Mouse (Mus musculus) embryonic facial prominence, embryonic 12.5 days (tissue): Measurements from ENCODE around the gene Rom1. TPM values are rescaled to one million over a fixed set of nuclear protein-coding genes. Genes with fewer than 3 reads are reported as not detected.

ENCODE experiments used
- ATAC-seq: fragments of 200-750 bp; cut with Nextera tagmentation; 2 replicates; pipeline ENCODE4 v1.8.0; 2017; ENCODE audit not compliant: insufficient number of reproducible peaks, insufficient read depth, low FRiP score, low TSS enrichment
- H3K27ac ChIP-seq: fragments of 300-500 bp; sonication (generic); 2 replicates; pipeline ENCODE4 v1.5.1; 2016; ENCODE audit warnings: mild to moderate bottlenecking
- H3K27me3 ChIP-seq: fragments of 300-500 bp; sonication (generic); 2 replicates; pipeline ENCODE4 v1.6.1; 2016; ENCODE audit warnings: mild to moderate bottlenecking, moderate library complexity
- H3K36me3 ChIP-seq: fragments of 300-500 bp; sonication (generic); 2 replicates; pipeline ENCODE4 v1.6.1; 2016; ENCODE audit warnings: mild to moderate bottlenecking
- H3K4me1 ChIP-seq: fragments of 300-500 bp; sonication (generic); 2 replicates; pipeline ENCODE4 v1.6.1; 2016
- H3K4me2 ChIP-seq: fragments of 300-500 bp; sonication (generic); replicated peaks from 2 replicates; pipeline ENCODE4 v1.6.1; 2016; ENCODE audit warnings: mild to moderate bottlenecking, moderate library complexity
- H3K4me3 ChIP-seq: fragments of 300-500 bp; sonication (generic); 2 replicates; pipeline ENCODE4 v1.5.1; 2016; ENCODE audit warnings: mild to moderate bottlenecking
- H3K9ac ChIP-seq: fragments of 300-500 bp; sonication (generic); 2 replicates; pipeline ENCODE4 v1.6.1; 2016; ENCODE audit warnings: mild to moderate bottlenecking, moderate library complexity
- H3K9me3 ChIP-seq: fragments of 300-500 bp; sonication (generic); 2 replicates; pipeline ENCODE4 v1.6.1; 2016; ENCODE audit warnings: mild to moderate bottlenecking, moderate library complexity
- whole genome bisulfite sequencing: fragments of 180-500 bp; shearing (Covaris S2); methylation state at CpG from one replicate; pipeline ENCODE4 v1.1.7; 2016; 5-methylcytosine and 5-hydroxymethylcytosine counted together
- polyA plus RNA-seq: library from polyadenylated mRNA; unstranded; fragments of >200 nt; fragmentation: Nextera tagmentation; extraction: Ambion mirVana; gene quantifications from 2 replicates; pipeline ENCODE4 v1.2.1, GENCODE M21; 2016

Gene Rom1
- polyA plus RNA-seq, 1 experiment from 2014 or later: 2.7 TPM

DNA sequence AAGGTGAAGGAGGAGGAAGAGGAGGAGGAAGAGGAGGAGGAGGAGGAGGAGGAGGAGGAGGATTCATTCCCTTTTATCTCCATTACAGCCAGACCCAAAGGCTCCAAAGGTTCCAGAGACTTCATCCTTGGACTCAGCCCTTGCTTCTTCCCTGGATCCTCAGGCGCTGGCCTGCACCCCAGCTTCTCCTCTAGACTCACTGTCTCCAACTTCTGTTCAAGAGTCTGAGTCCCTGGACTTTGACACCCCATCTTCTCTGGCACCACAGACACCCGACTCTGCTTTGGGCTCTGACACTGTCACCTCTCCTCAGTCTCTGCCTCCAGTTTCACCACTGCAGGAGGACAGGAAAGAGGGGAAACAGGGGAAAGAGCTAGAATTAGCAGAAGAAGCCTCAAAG is 33.1 kb upstream of the Rom1 start:
- H3K4me2 ChIP-seq: no peak overlapping the region
- H3K4me3 ChIP-seq: no peak overlapping the region
- H3K9me3 ChIP-seq: no peaks in the 10 kb centered on the region
- H3K27ac ChIP-seq: no peak overlapping the region
- no peak for ATAC-seq
- peaks cover 14% of the 10 kb centered on the region for H3K4me1 ChIP-seq
- peaks cover 70% of the 10 kb centered on the region for H3K36me3 ChIP-seq
- H3K27me3 ChIP-seq: no peaks in the 10 kb centered on the region
- WGBS: 83% methylated on average over 2 of the region's 2 CpGs
- H3K9ac ChIP-seq: no peak overlapping the region

DNA sequence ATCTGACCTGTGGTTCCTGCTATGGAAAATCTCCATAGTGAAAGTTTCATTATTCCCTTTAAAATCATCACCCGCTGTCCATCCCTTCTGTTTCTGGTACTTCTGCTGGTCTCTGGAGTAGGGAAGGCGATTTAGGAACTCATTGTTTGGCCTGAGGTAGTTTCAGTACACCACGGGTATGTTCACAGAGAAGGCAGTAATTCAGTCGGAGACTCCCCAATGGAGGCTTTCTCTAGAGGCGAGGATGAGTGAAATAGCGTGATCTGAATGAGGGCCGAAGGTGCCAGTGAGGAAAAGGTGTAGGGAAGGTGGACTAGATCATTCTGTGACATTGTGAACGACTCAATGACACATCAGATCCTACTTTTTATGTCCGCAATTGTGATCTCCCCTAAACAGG is 25.0 kb upstream of the Rom1 start:
- Histone ChIP-seq H3K4me1 (peaks cover 21% of the 10 kb centered on the region), H3K36me3 (peaks cover 58% of the 10 kb centered on the region), H3K27me3 (no peaks in the 10 kb centered on the region), H3K27ac (peak overlapping the region; percentile 73), H3K4me2 (peak overlapping the region; percentile 83), H3K9me3 (no peaks in the 10 kb centered on the region), H3K4me3 (peak overlapping the region; percentile 77), H3K9ac (peak overlapping the region; percentile 78)
- no peak for ATAC-seq
- 9% methylated on average over 9 of the region's 9 CpGs for WGBS

DNA sequence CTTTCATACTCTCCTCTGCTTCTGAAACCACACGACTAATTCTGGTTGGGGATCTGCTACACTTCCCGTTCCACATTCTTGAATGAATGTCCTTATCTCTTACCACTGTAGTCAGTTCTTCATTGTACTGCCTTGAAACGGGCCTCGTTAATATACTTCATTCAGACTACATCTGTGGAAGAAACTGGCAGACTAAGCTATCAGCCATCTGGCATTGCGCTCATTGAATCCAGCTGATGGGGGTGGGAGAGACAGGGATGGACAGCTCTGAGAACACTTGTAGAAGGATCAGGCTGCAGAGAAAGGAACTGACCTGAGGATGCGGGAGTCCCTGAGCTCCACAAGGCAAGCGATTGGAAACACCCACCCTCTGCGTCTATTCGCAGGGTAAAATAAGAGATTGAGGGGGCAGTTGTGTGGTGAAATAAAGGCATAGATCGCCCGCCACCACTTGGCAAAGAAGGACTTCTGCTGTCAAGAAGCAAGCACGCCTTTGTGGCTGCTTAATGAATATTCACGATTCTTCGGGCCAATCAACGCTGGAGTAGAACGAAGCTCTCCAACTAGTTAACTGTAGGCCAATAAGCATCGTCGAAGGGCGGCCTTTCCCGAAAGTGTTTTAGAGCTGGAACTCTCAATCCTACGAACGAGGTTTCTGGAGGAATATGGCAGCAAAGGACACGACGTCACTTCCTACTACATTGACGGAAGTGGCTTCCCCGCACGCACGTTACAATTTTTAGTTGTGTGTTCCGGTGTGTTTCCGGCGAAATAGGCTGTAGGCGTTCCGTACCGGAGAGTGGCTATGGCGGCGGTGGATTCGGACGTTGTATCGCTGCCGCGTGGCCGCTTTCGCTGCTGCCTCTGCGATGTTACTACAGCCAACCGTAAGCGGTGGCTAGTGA is 24.2 kb upstream of the Rom1 start, which contains the start of gene Tut1:
Gene Tut1, plus strand, starts transcription at position 713 of the 905 bp plus-strand sequence.
- Histone ChIP-seq H3K4me2 (peak within 1 kb of the TSS; percentile 83), H3K4me1 (peaks cover 21% of the 10 kb centered on the region), H3K4me3 (peak within 1 kb of the TSS; percentile 77), H3K27ac (peak within 1 kb of the TSS; percentile 78), H3K9ac (peak within 1 kb of the TSS; percentile 78), H3K27me3 (no peaks in the 10 kb centered on the region), H3K36me3 (peaks cover 64% of the 10 kb centered on the region), H3K9me3 (no peaks in the 10 kb centered on the region)
- ATAC-seq: peak; percentile 85
- WGBS: 4% methylated on average over 46 of the region's 46 CpGs

DNA sequence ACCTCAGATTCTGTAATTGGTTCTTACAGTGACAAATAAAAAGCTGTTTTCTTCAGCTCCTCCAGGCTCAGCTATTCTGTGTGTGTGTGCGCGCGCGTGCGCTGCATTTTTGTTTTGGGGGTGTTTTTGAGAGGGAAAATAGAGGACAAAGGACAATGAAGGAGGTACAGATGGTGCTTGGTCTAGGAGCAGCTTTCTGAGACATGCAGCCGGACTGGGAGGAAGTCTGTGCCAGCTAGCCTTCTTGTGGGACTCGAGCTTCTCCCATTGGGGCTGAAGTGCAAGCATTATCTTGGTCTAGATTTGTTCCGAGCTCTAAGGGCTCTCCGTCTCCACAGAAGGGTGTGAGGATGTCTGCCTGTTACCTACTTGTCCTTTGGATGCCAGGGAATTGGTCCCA is 23.1 kb upstream of the Rom1 start:
- Histone ChIP-seq H3K9me3 (no peaks in the 10 kb centered on the region), H3K36me3 (peaks cover 71% of the 10 kb centered on the region), H3K4me1 (peaks cover 21% of the 10 kb centered on the region), H3K9ac (no peak overlapping the region; the same call in 1 of the 2 replicates), H3K27ac (peak overlapping the region; percentile 36; the same call in 1 of the 2 replicates), H3K4me2 (peak overlapping the region; percentile 83; the same call in 1 of the 2 replicates), H3K4me3 (no peak overlapping the region), H3K27me3 (no peaks in the 10 kb centered on the region)
- no peak for ATAC-seq
- 93% methylated on average over 9 of the region's 9 CpGs for WGBS

DNA sequence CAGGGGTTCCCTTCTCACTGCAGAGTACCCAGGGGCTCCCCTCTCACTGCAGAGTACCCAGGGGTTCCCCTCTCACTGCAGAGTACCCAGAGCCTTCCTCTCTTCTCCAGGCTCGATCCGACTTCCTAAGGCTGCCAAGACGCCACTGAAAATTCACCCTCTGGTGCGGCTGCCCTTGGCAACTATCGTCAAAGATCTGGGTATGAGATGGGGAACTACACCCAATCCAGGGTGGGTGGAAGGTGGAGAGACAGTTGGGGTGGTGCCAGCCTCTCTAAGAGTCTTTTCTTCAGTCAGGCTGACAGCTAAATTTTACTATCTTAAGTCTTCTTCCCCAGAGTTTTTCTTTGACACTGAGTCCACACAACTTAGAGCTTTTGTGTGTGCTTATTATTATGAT is 21.0 kb upstream of the Rom1 start:
- peaks cover 21% of the 10 kb centered on the region for H3K4me1 ChIP-seq
- H3K27ac ChIP-seq: no peak overlapping the region
- no peaks in the 10 kb centered on the region for H3K9me3 ChIP-seq
- H3K4me2 ChIP-seq: no peak overlapping the region
- no peaks in the 10 kb centered on the region for H3K27me3 ChIP-seq
- ATAC-seq: no peak
- H3K36me3 ChIP-seq: peaks cover 75% of the 10 kb centered on the region
- H3K9ac ChIP-seq: no peak overlapping the region
- no peak overlapping the region for H3K4me3 ChIP-seq
- 96% methylated on average over 5 of the region's 5 CpGs for WGBS

DNA sequence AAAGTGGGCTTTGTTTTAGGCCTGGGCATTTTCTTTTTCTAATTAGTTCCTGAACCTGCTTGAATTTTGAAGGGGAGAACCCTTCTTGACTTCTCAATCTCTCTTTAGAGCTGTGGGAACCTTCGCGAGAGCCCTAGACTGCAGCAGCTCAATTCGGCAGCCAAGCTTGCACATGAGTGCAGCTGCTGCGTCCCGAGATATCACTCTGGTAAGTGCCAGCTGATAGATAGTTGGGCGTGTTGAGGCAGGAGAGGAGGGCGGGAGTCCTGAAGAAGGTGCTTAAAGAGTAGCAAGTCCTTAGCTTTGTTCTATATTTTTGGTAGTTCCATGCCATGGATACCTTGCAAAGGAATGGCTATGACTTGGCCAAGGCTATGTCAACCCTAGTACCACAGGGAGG is 17.8 kb upstream of the Rom1 start:
- H3K4me1 ChIP-seq: peaks cover 20% of the 10 kb centered on the region
- H3K27ac ChIP-seq: no peak overlapping the region
- no peak overlapping the region for H3K4me2 ChIP-seq
- no peaks in the 10 kb centered on the region for H3K27me3 ChIP-seq
- no peak for ATAC-seq
- H3K9ac ChIP-seq: no peak overlapping the region
- H3K9me3 ChIP-seq: no peaks in the 10 kb centered on the region
- H3K4me3 ChIP-seq: no peak overlapping the region
- WGBS: 91% methylated on average over 7 of the region's 7 CpGs
- peaks cover 79% of the 10 kb centered on the region for H3K36me3 ChIP-seq

DNA sequence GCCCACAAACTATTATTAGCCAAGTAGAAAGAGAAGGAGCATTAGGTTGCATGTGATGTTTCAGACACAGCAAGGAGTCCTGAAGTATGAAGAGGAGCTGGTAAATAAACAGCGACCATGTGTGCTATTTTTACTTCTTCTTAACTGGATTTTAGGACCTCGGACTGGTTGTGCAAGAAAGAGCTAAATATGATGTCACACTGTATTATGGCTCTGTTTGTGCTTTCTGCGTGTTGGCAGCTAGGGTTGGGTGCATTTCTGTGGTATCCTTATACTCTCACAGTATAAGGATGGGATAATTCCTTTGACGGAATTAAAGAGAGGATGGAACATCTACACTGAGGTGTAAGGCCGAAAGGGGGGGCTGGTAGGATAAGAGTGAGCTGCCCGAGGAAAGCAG is 16.1 kb upstream of the Rom1 start:
- ATAC-seq: no peak
- peaks cover 66% of the 10 kb centered on the region for H3K36me3 ChIP-seq

DNA sequence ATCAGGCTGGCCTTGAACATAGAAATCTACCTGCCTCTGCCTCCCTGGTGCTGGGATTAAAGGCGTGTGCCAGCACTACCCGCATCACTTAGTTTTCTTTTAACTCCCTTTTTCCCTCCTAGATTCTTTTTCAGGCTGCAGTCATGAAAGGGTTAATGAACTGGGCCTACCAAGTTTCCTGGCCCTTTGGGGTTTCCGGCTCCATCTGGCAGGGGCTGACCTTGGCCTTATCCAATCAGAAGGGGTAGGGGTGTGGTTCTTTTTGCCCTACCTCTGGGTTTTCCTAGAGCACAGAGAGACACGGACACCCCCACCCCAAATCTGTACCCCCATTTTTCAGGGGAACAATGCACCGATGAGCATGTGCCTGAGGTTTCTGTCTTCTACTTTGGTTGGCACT is 15.6 kb upstream of the Rom1 start:
- ATAC-seq: no peak
- 35% methylated on average over 5 of the region's 5 CpGs for WGBS
- Histone ChIP-seq H3K9me3 (no peaks in the 10 kb centered on the region), H3K9ac (peak overlapping the region; percentile 36; the same call in 1 of the 2 replicates), H3K4me3 (peak overlapping the region; percentile 24), H3K36me3 (peaks cover 64% of the 10 kb centered on the region), H3K27ac (0 out of 2 replicates have a peak overlapping the region, but pooled peaks have one; percentile 7), H3K27me3 (no peaks in the 10 kb centered on the region), H3K4me1 (peaks cover 30% of the 10 kb centered on the region), H3K4me2 (peak overlapping the region; percentile 72)

More for the DNA sequence above, 16.1 kb upstream of the Rom1 start:
- peaks cover 30% of the 10 kb centered on the region for H3K4me1 ChIP-seq
- peak overlapping the region; percentile 72 for H3K4me2 ChIP-seq
- 86% methylated on average over 6 of the region's 6 CpGs for WGBS
- peak overlapping the region; percentile 24 for H3K4me3 ChIP-seq
- no peaks in the 10 kb centered on the region for H3K27me3 ChIP-seq
- peak overlapping the region; percentile 36; the same call in 1 of the 2 replicates for H3K9ac ChIP-seq
- H3K27ac ChIP-seq: 0 out of 2 replicates have a peak overlapping the region, but pooled peaks have one; percentile 7
- no peaks in the 10 kb centered on the region for H3K9me3 ChIP-seq

DNA sequence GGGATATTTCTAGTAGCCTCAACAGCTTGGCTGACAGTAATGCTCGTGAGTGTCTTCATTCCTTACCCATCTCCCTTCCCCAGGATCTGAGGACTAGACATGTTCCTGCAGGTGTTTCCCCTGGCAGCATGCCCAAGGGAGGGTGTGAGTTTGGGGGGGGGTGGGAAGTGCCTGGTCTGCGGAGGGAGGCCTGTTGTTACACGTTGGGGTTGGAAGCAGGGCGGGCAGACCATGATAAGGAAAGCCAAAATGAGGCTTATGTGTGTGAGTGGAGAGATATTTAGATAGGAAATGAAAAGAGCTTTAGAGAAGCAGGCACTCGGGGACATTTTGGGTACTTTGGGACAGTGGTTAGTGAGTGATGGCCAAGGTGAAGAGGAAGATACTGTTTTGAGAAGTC is 14.9 kb upstream of the Rom1 start:
- Histone ChIP-seq H3K4me3 (peak overlapping the region; percentile 12; the same call in 1 of the 2 replicates), H3K4me1 (peaks cover 30% of the 10 kb centered on the region), H3K9ac (no peak overlapping the region; the same call in 1 of the 2 replicates), H3K36me3 (peaks cover 64% of the 10 kb centered on the region), H3K4me2 (peak overlapping the region; percentile 72), H3K27me3 (no peaks in the 10 kb centered on the region), H3K9me3 (no peaks in the 10 kb centered on the region), H3K27ac (no peak overlapping the region)
- 55% methylated on average over 5 of the region's 5 CpGs for WGBS
- ATAC-seq: no peak

DNA sequence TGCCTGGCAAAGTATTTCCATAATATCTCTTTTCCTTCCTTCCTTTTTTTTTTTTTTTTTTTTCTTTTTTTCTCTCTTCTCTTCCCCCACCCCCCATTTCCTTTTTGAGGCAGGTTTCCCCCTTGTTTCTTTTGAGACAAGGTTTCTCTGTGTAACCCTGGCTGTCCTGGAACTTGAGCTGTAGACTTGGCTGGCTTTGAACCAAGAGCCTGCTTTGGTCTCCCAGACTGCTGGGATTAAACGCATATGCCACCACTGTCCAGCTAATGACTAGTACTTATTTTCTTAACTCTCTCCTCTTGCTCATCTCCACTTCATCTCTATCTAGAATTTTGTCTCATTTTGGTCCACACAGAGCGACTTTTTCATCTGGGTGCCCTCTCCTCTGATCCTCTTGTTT is 13.9 kb upstream of the Rom1 start:
- no peak overlapping the region for H3K27ac ChIP-seq
- 65% methylated on average over 2 of the region's 2 CpGs for WGBS

DNA sequence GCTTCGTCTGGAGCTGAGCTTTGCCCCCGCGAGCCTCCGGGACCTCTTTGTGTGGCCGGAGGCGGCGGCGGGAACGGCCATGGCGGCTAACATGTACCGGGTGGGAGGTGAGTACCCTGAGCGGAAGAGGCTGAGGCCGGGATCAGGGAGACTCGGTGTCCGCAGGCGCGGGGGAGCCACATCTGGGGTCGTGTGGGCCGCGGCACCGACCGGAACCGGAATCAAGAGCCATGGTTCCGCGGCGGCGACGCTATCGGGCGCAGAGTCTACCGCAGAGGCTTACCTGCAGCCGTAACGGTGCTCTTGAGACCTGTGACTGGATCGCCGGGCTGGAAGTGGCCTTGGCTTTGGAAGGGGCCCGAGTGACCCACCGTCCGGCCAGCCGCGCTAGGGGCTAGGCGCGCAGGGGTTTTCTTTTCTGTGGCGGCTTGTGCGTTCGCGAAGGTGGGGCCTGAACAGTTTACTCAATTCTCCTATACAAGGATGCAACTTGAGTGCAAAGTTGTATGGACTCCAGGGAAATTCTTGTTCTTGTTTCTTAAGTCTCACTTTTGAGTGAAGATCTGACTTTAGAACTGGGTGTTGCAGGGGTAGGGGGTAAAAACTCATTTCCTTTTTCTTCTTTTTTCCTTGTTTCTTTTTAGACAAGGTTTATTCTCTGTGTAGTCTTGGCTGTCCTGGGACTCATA is 13.3 kb upstream of the Rom1 start:
- Histone ChIP-seq H3K4me1 (peaks cover 30% of the 10 kb centered on the region), H3K27ac (peak overlapping the region; percentile 98), H3K27me3 (no peaks in the 10 kb centered on the region), H3K36me3 (peaks cover 57% of the 10 kb centered on the region), H3K4me2 (peak overlapping the region; percentile 72), H3K9me3 (no peaks in the 10 kb centered on the region), H3K9ac (peak overlapping the region; percentile 97), H3K4me3 (peak overlapping the region; percentile 72)
- WGBS: under 1% methylated on average over 45 of the region's 46 CpGs
- ATAC-seq: peak; percentile 42

More for the DNA sequence above, 13.9 kb upstream of the Rom1 start:
- Histone ChIP-seq H3K4me3 (peak overlapping the region; percentile 72), H3K9me3 (no peaks in the 10 kb centered on the region), H3K9ac (peak overlapping the region; percentile 97), H3K27me3 (no peaks in the 10 kb centered on the region), H3K36me3 (peaks cover 59% of the 10 kb centered on the region), H3K4me1 (peaks cover 30% of the 10 kb centered on the region), H3K4me2 (peak overlapping the region; percentile 72)
- ATAC-seq: no peak
